In the genomic region with DNA sequence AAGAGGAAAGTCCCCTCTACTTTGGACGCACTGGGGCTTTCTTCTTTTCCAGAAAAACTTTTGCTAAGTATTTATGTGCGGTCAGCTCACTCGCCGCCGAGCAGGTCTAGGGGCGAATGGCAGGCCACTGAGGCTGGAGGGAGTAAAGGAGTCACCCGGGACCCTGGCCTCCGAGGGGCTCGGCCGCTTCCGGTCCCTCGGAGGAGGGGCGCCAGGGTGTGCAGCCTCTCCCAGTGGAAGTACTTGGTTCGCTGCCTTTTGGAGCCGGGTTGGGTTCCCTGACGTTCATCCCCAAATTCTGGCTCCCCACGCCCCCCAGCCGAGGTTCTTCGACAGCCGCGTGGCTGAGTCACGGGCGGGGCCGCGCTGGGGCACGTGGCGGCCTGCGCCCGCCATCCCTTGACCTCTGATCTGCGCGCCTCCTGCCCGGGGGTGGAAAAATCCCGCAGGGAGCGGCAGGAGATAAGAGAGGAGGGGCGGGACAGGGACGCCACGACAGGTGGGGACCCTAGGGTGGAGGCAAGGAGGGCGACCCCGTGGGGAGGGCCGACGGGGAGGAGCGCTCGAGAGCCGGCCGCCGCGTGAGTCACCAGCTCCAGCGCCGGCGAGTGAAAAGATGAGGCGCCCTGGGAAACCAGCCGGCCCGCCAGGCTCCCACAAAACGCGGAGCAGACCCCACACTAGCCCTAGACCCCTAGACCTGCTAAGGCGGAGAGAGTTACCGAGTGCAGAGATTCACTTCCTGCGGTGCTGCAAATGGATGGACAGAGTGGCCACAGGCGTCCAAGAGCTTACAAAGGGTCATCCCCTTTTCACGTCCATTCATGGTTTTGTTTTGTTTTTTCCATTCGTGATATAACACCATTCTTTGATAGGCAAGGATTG, we compare ENCODE assay signal across 8 mouse cellular contexts. TPM values are rescaled to one million over a fixed set of nuclear protein-coding genes. Genes with fewer than 3 reads are reported as not detected.
A peak's percentile ranks its signal among the peaks of the same experiment; 100 is the strongest.
DNase-seq lines count a peak whose midpoint lies in the region; ATAC-seq and TF ChIP-seq lines count a peak whose summit lies in the region.

No protein-coding gene starts in this region.

- DNase-seq in 3T3-L1 (ENCODE audit: low read depth, low spot score) (peak; percentile 77), ZHBTc4 (ENCODE audit: low read depth, low spot score) (peak; percentile 80)
- peak; percentile 47 to 79 for DNase-seq in kidney, postnatal 25 days
- DNase-seq in mesoderm, embryonic 11.5 days (ENCODE audit: low read depth, low spot score), result peak; percentile 54
- no peak for DNase-seq in left cerebral cortex, adult 11 months (ENCODE audit: low spot score)

- H3K27me3 ChIP-seq in embryonic facial prominence, embryonic 15.5 days, result no peaks in the 10 kb centered on the region
- no peaks in the 10 kb centered on the region for H3K27me3 ChIP-seq in heart, embryonic 16.5 days (ENCODE audit: control insufficient read depth, insufficient read depth, low read length)
- no peaks in the 10 kb centered on the region for H3K27me3 ChIP-seq in testis, adult 2 months (ENCODE audit: control insufficient read depth, insufficient read depth, low read length)

- H3K27ac ChIP-seq in embryonic facial prominence, embryonic 15.5 days (replicated peaks), result peak overlapping the region; percentile 99
- peak overlapping the region; percentile 96 for H3K27ac ChIP-seq in heart, embryonic 16.5 days (ENCODE audit: low read length)
- peak overlapping the region; percentile 95 for H3K27ac ChIP-seq in testis, adult 2 months (ENCODE audit: control insufficient read depth, insufficient read depth, low read depth, low read length)

- under 1% methylated on average over 61 of the region's 61 CpGs for WGBS in embryonic facial prominence, embryonic 15.5 days
- WGBS in heart, embryonic 16.5 days, result under 1% methylated on average over 61 of the region's 61 CpGs

- H3K4me2 ChIP-seq in embryonic facial prominence, embryonic 15.5 days (replicated peaks), result peak overlapping the region; percentile 91
- peak overlapping the region; percentile 92 for H3K4me2 ChIP-seq in heart, embryonic 16.5 days (ENCODE audit: low read depth, low read length)

- H3K36me3 ChIP-seq in embryonic facial prominence, embryonic 15.5 days, result peaks cover 21% of the 10 kb centered on the region
- peaks cover 25% of the 10 kb centered on the region for H3K36me3 ChIP-seq in heart, embryonic 16.5 days (ENCODE audit: control insufficient read depth, insufficient read depth)
- no peaks in the 10 kb centered on the region; the same call in 1 of the 2 replicates for H3K36me3 ChIP-seq in testis, adult 2 months (ENCODE audit: control insufficient read depth, insufficient read depth, low read length)

- no peak for TF ChIP-seq CTCF in testis, adult 2 months (IDR thresholded peaks at IDR 0.05; ENCODE audit: control insufficient read depth, insufficient read depth, insufficient replicate concordance, low read depth, low read length)

- H3K4me3 ChIP-seq in embryonic facial prominence, embryonic 15.5 days (replicated peaks), result peak overlapping the region; percentile 100
- H3K4me3 ChIP-seq in heart, embryonic 16.5 days (ENCODE audit: low read length), result peak overlapping the region; percentile 74
- peak overlapping the region; percentile 80 for H3K4me3 ChIP-seq in testis, adult 2 months (ENCODE audit: control insufficient read depth, low read depth, low read length)

- H3K9ac ChIP-seq in embryonic facial prominence, embryonic 15.5 days, result peak overlapping the region; percentile 29
- peak overlapping the region; percentile 78 for H3K9ac ChIP-seq in heart, embryonic 16.5 days (ENCODE audit: low read length)

- ATAC-seq in embryonic facial prominence, embryonic 15.5 days (ENCODE audit: insufficient number of reproducible peaks, low FRiP score, low TSS enrichment, low read depth), result peak; percentile 27; the same call in 1 of the 2 replicates
- ATAC-seq in heart, embryonic 16.5 days (replicated peaks; ENCODE audit: extremely low read depth, insufficient read depth, low FRiP score), result 0 out of 2 replicates have a peak, but pooled peaks have one; percentile 5

- H3K9me3 ChIP-seq in embryonic facial prominence, embryonic 15.5 days (replicated peaks), result no peaks in the 10 kb centered on the region
- H3K9me3 ChIP-seq in heart, embryonic 16.5 days (replicated peaks; ENCODE audit: control insufficient read depth, low read length), result no peaks in the 10 kb centered on the region

- peaks cover 55% of the 10 kb centered on the region for H3K4me1 ChIP-seq in embryonic facial prominence, embryonic 15.5 days
- peaks cover 40% of the 10 kb centered on the region for H3K4me1 ChIP-seq in heart, embryonic 16.5 days (ENCODE audit: control insufficient read depth, insufficient read depth, low read length)
- peaks cover 23% of the 10 kb centered on the region for H3K4me1 ChIP-seq in testis, adult 2 months (ENCODE audit: control insufficient read depth, insufficient read depth, low read length)

- peak; percentile 60 for TF ChIP-seq POLR2A in testis, adult 2 months (IDR thresholded peaks at IDR 0.05; ENCODE audit: control insufficient read depth, low read depth, low read length)

RNA-seq across cellular contexts. Expression of a gene that starts 1.2 kb away (rescaled TPM):
- 81.9 and 112 TPM in 2 replicates for polyA plus RNA-seq in embryonic facial prominence, embryonic 15.5 days (2015; fragmentation: Nextera tagmentation; extraction: Ambion mirVana)
- 578 and 593 TPM in 2 replicates for polyA plus RNA-seq in heart, embryonic 16.5 days (2015; fragmentation: Nextera tagmentation; extraction: Ambion mirVana)
- polyA plus RNA-seq in testis, adult 2 months (2012; rRNA removed), result 85.9 and 101 TPM in 2 replicates

RNA-seq across cellular contexts. Expression of a gene that starts 1.4 kb away (rescaled TPM):
- 1,669 and 1,769 TPM in 2 replicates for polyA plus RNA-seq in embryonic facial prominence, embryonic 15.5 days (2015; fragmentation: Nextera tagmentation; extraction: Ambion mirVana)
- 1,225 and 1,312 TPM in 2 replicates for polyA plus RNA-seq in heart, embryonic 16.5 days (2015; fragmentation: Nextera tagmentation; extraction: Ambion mirVana)
- polyA plus RNA-seq in testis, adult 2 months (2012; rRNA removed), result 113 and 158 TPM in 2 replicates

RNA-seq across cellular contexts. Expression of a gene that starts 8.5 kb away (rescaled TPM):
- 171 and 176 TPM in 2 replicates for polyA plus RNA-seq in embryonic facial prominence, embryonic 15.5 days (2015; fragmentation: Nextera tagmentation; extraction: Ambion mirVana)
- polyA plus RNA-seq in heart, embryonic 16.5 days (2015; fragmentation: Nextera tagmentation; extraction: Ambion mirVana), result 346 and 351 TPM in 2 replicates
- polyA plus RNA-seq in testis, adult 2 months (2012; rRNA removed), result 27.2 and 29.4 TPM in 2 replicates

RNA-seq across cellular contexts. Expression of a gene that starts 8.8 kb away (rescaled TPM):
- 129 and 147 TPM in 2 replicates for polyA plus RNA-seq in embryonic facial prominence, embryonic 15.5 days (2015; fragmentation: Nextera tagmentation; extraction: Ambion mirVana)
- 80.3 and 80.9 TPM in 2 replicates for polyA plus RNA-seq in heart, embryonic 16.5 days (2015; fragmentation: Nextera tagmentation; extraction: Ambion mirVana)
- 77.6 and 77.8 TPM in 2 replicates for polyA plus RNA-seq in testis, adult 2 months (2012; rRNA removed)

RNA-seq across cellular contexts. Expression of a gene that starts 13.4 kb away (rescaled TPM):
- polyA plus RNA-seq in embryonic facial prominence, embryonic 15.5 days (2015; fragmentation: Nextera tagmentation; extraction: Ambion mirVana), result 155 and 164 TPM in 2 replicates
- 186 and 191 TPM in 2 replicates for polyA plus RNA-seq in heart, embryonic 16.5 days (2015; fragmentation: Nextera tagmentation; extraction: Ambion mirVana)
- 44.5 and 47.9 TPM in 2 replicates for polyA plus RNA-seq in testis, adult 2 months (2012; rRNA removed)
